Mouse (Mus musculus): ENCODE measurements at regions not wholly inside any gene's neighbourhood (a gene's known extent, or its start where the extent isn't known, plus 50 kb on each side); places are given as distances from the start of the nearest gene placed in this dataset.
"Not testable (repeated sequence)": the region's sequence is repeated elsewhere in the genome, so short reads cannot be mapped to it uniquely, and the experiment has no call there.

GRCm38 (mm10) chr7:87096500-87096899 lies 100.6 kb downstream of the Vmn2r79 start:
- no peak for ATAC-seq (ENCODE audit: borderline replicate concordance, extremely low read depth, low FRiP score, low TSS enrichment)
- WGBS, result 81% methylated on average over 5 of the region's 5 CpGs
- H3K4me3 ChIP-seq, result no peak overlapping the region
- no peaks in the 10 kb centered on the region for H3K36me3 ChIP-seq
- no peaks in the 10 kb centered on the region for H3K4me1 ChIP-seq
- H3K27ac ChIP-seq, result no peak overlapping the region
- H3K27me3 ChIP-seq, result no peaks in the 10 kb centered on the region
- no peak overlapping the region for H3K4me2 ChIP-seq
- H3K9me3 ChIP-seq, result no peaks in the 10 kb centered on the region
- no peak overlapping the region for H3K9ac ChIP-seq

- not testable (repeated sequence) for ATAC-seq (ENCODE audit: borderline replicate concordance, extremely low read depth, low FRiP score, low TSS enrichment)
Observed at GRCm38 (mm10) chr7:87099611-87100010, 103.7 kb downstream of the Vmn2r79 start.

DNA sequence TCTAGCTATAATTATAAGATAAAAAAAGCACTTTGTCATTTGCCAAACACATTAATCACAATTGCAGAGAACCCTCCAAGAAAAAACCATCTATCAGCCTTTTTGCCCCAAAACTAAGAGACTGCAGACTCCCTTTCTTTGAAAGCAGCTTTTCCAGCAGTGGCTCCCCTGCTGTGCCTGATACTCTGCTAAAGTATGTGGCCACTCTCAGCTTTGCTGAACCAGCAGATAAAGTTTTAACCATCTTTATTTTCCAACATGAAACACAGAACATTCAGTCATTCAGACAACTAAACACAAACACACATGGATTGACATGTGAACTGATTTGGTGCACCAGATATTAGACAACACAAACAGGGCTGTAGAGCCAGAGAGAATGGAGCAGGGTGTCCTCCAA lies 104.5 kb downstream of the Vmn2r79 start:
- not testable (repeated sequence) for ATAC-seq (ENCODE audit: borderline replicate concordance, extremely low read depth, low FRiP score, low TSS enrichment); H3K9me3 ChIP-seq; H3K4me1 ChIP-seq; H3K4me2 ChIP-seq; H3K9ac ChIP-seq; H3K27ac ChIP-seq; H3K27me3 ChIP-seq; H3K36me3 ChIP-seq; H3K4me3 ChIP-seq

More at GRCm38 (mm10) chr7:87099611-87100010, 103.7 kb downstream of the Vmn2r79 start:
- not testable (repeated sequence) for H3K27ac ChIP-seq, H3K4me2 ChIP-seq, H3K9ac ChIP-seq, H3K4me3 ChIP-seq, H3K27me3 ChIP-seq, H3K4me1 ChIP-seq, H3K36me3 ChIP-seq, H3K9me3 ChIP-seq
- 68% methylated on average over 1 of the region's 1 CpGs for WGBS

DNA sequence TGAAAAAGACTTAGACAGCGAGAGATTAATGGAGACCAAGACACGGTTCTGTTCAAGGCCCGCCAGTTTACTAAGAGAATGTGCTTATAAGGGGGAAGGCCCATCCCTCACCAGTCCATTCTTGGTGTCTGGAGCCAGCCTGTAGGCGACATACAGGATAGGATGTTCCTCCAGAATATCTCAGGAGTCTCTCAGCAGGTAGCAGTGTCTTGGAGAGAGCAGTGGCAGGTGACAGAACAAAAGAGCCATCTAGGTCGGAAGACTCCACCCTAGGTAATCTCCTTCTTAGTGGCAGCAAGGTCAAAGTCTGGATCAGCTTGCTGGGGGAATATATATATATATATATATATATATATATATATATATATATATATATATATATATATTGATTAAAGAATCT lies 105.4 kb downstream of the Vmn2r79 start:
- ATAC-seq (ENCODE audit: borderline replicate concordance, extremely low read depth, low FRiP score, low TSS enrichment); H3K27me3 ChIP-seq: not testable (repeated sequence)
- WGBS, result 74% methylated on average over 5 of the region's 5 CpGs

DNA sequence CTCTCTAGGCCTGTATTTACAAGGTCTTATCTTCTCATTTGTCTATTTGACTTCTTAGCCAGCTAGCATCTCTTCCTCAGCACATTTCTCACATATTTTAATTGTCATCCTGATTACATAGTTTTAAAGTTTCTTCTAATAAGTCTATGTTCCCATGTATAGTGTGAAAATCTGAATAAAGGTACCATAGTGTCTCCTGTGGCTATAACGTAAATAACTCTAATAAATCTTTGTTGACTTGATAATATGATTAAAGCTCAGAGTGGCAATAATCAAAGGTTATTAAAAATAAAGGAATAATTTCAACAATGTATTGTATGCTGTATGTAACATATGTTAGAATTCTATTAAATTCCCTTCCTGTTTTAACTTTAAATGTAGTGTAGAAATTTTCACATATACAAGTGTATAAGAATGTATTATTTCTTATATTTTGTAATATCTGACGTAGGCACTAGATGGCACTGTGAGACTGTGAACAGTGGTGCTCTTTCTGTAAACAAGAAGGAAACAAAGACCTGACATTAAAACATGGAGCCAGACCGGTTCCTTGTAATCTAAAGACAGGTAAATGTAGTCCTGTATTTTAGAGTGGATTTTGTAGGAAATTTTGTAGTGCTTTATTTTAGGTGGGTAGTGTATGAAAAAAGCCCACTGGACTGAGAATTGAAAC lies 114.5 kb downstream of the Vmn2r79 start:
- peak overlapping the region; percentile 29 for H3K4me2 ChIP-seq
- H3K27ac ChIP-seq, result no peak overlapping the region
- WGBS, result 28% methylated on average over 3 of the region's 3 CpGs
- H3K9ac ChIP-seq, result no peak overlapping the region
- H3K4me1 ChIP-seq, result no peaks in the 10 kb centered on the region
- H3K4me3 ChIP-seq, result no peak overlapping the region
- no peak for ATAC-seq (ENCODE audit: borderline replicate concordance, extremely low read depth, low FRiP score, low TSS enrichment)
- H3K27me3 ChIP-seq, result no peaks in the 10 kb centered on the region
- H3K36me3 ChIP-seq, result no peaks in the 10 kb centered on the region
- H3K9me3 ChIP-seq, result no peaks in the 10 kb centered on the region

More for the DNA sequence above, 105.4 kb downstream of the Vmn2r79 start:
- not testable (repeated sequence) for H3K27ac ChIP-seq, H3K9me3 ChIP-seq, H3K9ac ChIP-seq, H3K4me2 ChIP-seq, H3K4me1 ChIP-seq, H3K4me3 ChIP-seq, H3K36me3 ChIP-seq

GRCm38 (mm10) chr7:87110985-87111372 lies 115.1 kb downstream of the Vmn2r79 start:
- H3K27ac ChIP-seq, result no peak overlapping the region
- no peak overlapping the region for H3K9ac ChIP-seq
- 70% methylated on average over 4 of the region's 4 CpGs for WGBS
- no peaks in the 10 kb centered on the region for H3K36me3 ChIP-seq
- ATAC-seq (ENCODE audit: borderline replicate concordance, extremely low read depth, low FRiP score, low TSS enrichment), result no peak
- H3K4me1 ChIP-seq, result no peaks in the 10 kb centered on the region
- H3K4me2 ChIP-seq, result peak overlapping the region; percentile 29
- H3K9me3 ChIP-seq, result no peaks in the 10 kb centered on the region
- no peaks in the 10 kb centered on the region for H3K27me3 ChIP-seq
- no peak overlapping the region for H3K4me3 ChIP-seq

- Histone ChIP-seq H3K27ac (no peak overlapping the region), H3K4me1 (no peaks in the 10 kb centered on the region), H3K4me3 (no peak overlapping the region), H3K4me2 (no peak overlapping the region), H3K9ac (no peak overlapping the region), H3K9me3 (no peaks in the 10 kb centered on the region), H3K27me3 (no peaks in the 10 kb centered on the region), H3K36me3 (no peaks in the 10 kb centered on the region)
- no peak for ATAC-seq (ENCODE audit: borderline replicate concordance, extremely low read depth, low FRiP score, low TSS enrichment)
- whole genome bisulfite sequencing, result 6% methylated on average over 4 of the region's 4 CpGs
Observed at GRCm38 (mm10) chr7:87113654-87114053, 117.7 kb downstream of the Vmn2r79 start.

DNA sequence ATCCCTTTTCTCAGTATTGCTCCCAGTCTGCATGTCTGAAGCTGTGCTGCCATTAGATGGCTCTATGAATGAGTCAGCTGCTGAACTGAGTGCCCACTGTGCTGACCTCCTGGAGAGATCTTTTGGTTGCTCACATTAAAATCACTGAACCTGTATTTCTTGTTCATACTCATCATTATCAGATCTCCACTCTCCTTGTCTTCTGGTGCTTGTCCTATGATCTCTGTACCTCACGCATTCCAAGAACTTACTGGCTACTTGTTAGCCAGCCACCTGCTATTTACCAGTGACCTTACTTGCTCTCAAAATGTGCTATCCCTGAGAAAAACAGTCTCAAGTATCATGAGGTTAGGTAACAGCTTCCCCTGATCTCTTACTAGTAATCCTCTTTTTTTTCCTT lies 123.4 kb upstream of the Nox4 start:
- Histone ChIP-seq H3K4me3 (no peak overlapping the region), H3K36me3 (no peaks in the 10 kb centered on the region), H3K9ac (no peak overlapping the region), H3K27me3 (no peaks in the 10 kb centered on the region), H3K4me2 (no peak overlapping the region), H3K4me1 (no peaks in the 10 kb centered on the region), H3K9me3 (no peaks in the 10 kb centered on the region), H3K27ac (no peak overlapping the region)
- no peak for ATAC-seq (ENCODE audit: borderline replicate concordance, extremely low read depth, low FRiP score, low TSS enrichment)
- WGBS, result 81% methylated on average over 1 of the region's 1 CpGs

GRCm38 (mm10) chr7:87145896-87146295 lies 100.0 kb upstream of the Nox4 start:
- H3K4me2 ChIP-seq, result no peak overlapping the region
- no peaks in the 10 kb centered on the region for H3K27me3 ChIP-seq
- no peak overlapping the region for H3K4me3 ChIP-seq
- whole genome bisulfite sequencing, result 60% methylated on average over 1 of the region's 1 CpGs
- no peak overlapping the region for H3K9ac ChIP-seq
- ATAC-seq (ENCODE audit: borderline replicate concordance, extremely low read depth, low FRiP score, low TSS enrichment), result no peak
- H3K36me3 ChIP-seq, result no peaks in the 10 kb centered on the region
- H3K9me3 ChIP-seq, result no peaks in the 10 kb centered on the region
- H3K4me1 ChIP-seq, result no peaks in the 10 kb centered on the region
- no peak overlapping the region for H3K27ac ChIP-seq

DNA sequence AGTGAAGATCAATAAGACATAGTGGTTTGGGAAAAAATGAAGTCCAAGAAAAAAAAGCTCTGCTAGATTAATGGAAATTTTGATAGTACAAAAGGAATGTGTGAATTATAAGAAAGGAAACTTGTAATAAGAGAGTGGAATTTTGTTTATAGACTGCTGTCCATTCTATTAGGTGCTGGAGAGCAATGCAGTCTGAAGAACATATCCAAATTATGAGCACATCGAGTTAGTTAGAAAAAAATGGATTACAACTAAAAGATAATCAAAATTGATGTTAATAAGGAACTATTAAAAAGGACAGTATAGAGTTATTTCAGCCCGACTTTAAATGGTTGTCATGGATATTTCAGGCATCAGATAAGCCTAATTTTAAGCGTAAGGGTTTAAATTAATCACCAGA lies 98.2 kb upstream of the Nox4 start:
- Histone ChIP-seq H3K9ac (no peak overlapping the region), H3K4me1 (no peaks in the 10 kb centered on the region), H3K4me3 (no peak overlapping the region), H3K36me3 (no peaks in the 10 kb centered on the region), H3K27me3 (no peaks in the 10 kb centered on the region), H3K27ac (no peak overlapping the region), H3K9me3 (no peaks in the 10 kb centered on the region), H3K4me2 (no peak overlapping the region)
- 32% methylated on average over 3 of the region's 3 CpGs for WGBS
- ATAC-seq (ENCODE audit: borderline replicate concordance, extremely low read depth, low FRiP score, low TSS enrichment), result no peak

DNA sequence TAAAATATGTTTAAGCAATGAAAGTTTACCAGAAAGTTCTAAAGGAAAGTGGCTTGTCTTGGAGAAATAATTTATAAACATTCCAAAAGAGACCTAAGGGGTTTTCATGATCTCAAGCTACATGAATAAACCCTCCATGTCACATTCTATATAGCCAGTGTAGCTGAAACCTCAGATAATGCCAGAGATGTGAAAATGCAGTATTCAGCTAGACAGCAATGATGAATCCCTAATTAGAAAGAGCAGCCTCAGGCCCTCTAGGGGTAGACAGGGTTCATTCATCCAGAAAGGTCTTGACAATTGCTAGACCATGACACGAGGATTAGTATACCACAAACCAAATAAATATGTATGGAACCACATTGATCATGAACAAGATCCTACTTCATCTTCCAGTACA lies 97.2 kb upstream of the Nox4 start:
- no peak for ATAC-seq (ENCODE audit: borderline replicate concordance, extremely low read depth, low FRiP score, low TSS enrichment)
- Histone ChIP-seq H3K27me3 (no peaks in the 10 kb centered on the region), H3K4me2 (no peak overlapping the region), H3K36me3 (no peaks in the 10 kb centered on the region), H3K4me3 (no peak overlapping the region), H3K27ac (no peak overlapping the region), H3K9ac (no peak overlapping the region), H3K4me1 (no peaks in the 10 kb centered on the region), H3K9me3 (no peaks in the 10 kb centered on the region)
- WGBS, result 51% methylated on average over 1 of the region's 1 CpGs

GRCm38 (mm10) chr7:87150991-87151390 lies 94.9 kb upstream of the Nox4 start:
- no peaks in the 10 kb centered on the region for H3K27me3 ChIP-seq
- no peaks in the 10 kb centered on the region for H3K36me3 ChIP-seq
- ATAC-seq (ENCODE audit: borderline replicate concordance, extremely low read depth, low FRiP score, low TSS enrichment), result no peak
- no peaks in the 10 kb centered on the region for H3K4me1 ChIP-seq
- no peak overlapping the region for H3K4me3 ChIP-seq
- no peaks in the 10 kb centered on the region for H3K9me3 ChIP-seq
- H3K9ac ChIP-seq, result no peak overlapping the region
- no peak overlapping the region for H3K4me2 ChIP-seq
- H3K27ac ChIP-seq, result no peak overlapping the region

Measured in lung, embryonic 15.5 days (tissue).